16 mouse cellular contexts compared by ENCODE assay signal in genomic region chr9:96914851-96915250, GRCm38 (mm10).
"Had no signal": no experiment of that assay in that cellular context is flagged by ENCODE, and none has a peak within 500 bp of the region (broad histone marks: within the 10 kb centered on the region; RNA-seq: fewer than 3 reads in every experiment).

No protein-coding gene starts in this region.

- DNase-seq: layer of hippocampus, adult 9-11 months; layer of hippocampus, postnatal 36 days; lung, adult 18-20 months; lung, postnatal 36 days; midbrain, embryonic 14.5 days; right cerebral cortex, postnatal 14 days; thymus, adult 2 months; thymus, postnatal 25 days had no signal

- ATAC-seq: intestine, embryonic 16.5 days; lung, postnatal 0 days had no signal

- H3K36me3 ChIP-seq: limb, embryonic 13.5 days; midbrain, embryonic 10.5 days; neural tube, embryonic 15.5 days; stomach, embryonic 15.5 days had no signal

- H3K4me2 ChIP-seq: limb, embryonic 13.5 days; neural tube, embryonic 15.5 days; stomach, embryonic 15.5 days had no signal

- H3K9me3 ChIP-seq: neural tube, embryonic 15.5 days; stomach, embryonic 15.5 days had no signal

- H3K27me3 ChIP-seq: limb, embryonic 13.5 days; neural tube, embryonic 15.5 days; stomach, embryonic 15.5 days had no signal

- H3K27ac ChIP-seq: limb, embryonic 13.5 days; liver, embryonic 14.5 days; midbrain, embryonic 10.5 days; neural tube, embryonic 15.5 days; stomach, embryonic 15.5 days had no signal

- H3K4me3 ChIP-seq: limb, embryonic 13.5 days; midbrain, embryonic 10.5 days; myocyte; neural tube, embryonic 15.5 days; stomach, embryonic 15.5 days had no signal

- H3K4me1 ChIP-seq: limb, embryonic 13.5 days; stomach, embryonic 15.5 days had no signal

- H3K9ac ChIP-seq: limb, embryonic 13.5 days; liver, embryonic 14.5 days; neural tube, embryonic 15.5 days; stomach, embryonic 15.5 days had no signal
